Mouse (Mus musculus) heart, postnatal 0 days (tissue): ENCODE measurements around the gene Rflna. TPM values are rescaled to one million over a fixed set of nuclear protein-coding genes. Genes with fewer than 3 reads are reported as not detected.

Experiments
- ATAC-seq: fragments of 200-750 bp; cut with Nextera tagmentation; 2 replicates; pipeline ENCODE4 v1.8.0; 2017; ENCODE audit warnings: low read depth, moderate number of reproducible peaks, moderate library complexity; ENCODE audit not compliant: insufficient read depth
- DNase-seq: peaks from one replicate; pipeline ENCODE4 v3.0.0-alpha.2; 2016; ENCODE audit warnings: low spot score
- H3K27ac ChIP-seq: fragments of 300-500 bp; sonication (generic); 2 replicates; pipeline ENCODE4 v1.5.1; 2014; ENCODE audit warnings: low read depth, mild to moderate bottlenecking
- H3K27me3 ChIP-seq: fragments of 300-500 bp; sonication (generic); 2 replicates; pipeline ENCODE4 v1.6.1; 2014; ENCODE audit warnings: low read length, mixed read lengths; ENCODE audit not compliant: control insufficient read depth, insufficient read depth
- H3K36me3 ChIP-seq: fragments of 300-500 bp; sonication (generic); replicated peaks from 2 replicates; pipeline ENCODE4 v1.6.1; 2014; ENCODE audit warnings: low read length, mixed read lengths; ENCODE audit not compliant: control insufficient read depth, insufficient read depth
- H3K4me1 ChIP-seq: fragments of 300-500 bp; sonication (generic); 2 replicates; pipeline ENCODE4 v1.6.1; 2014; ENCODE audit warnings: antibody characterized with exemption; ENCODE audit not compliant: control insufficient read depth, insufficient read depth
- H3K4me2 ChIP-seq: fragments of 300-500 bp; sonication (generic); 2 replicates; pipeline ENCODE4 v1.6.1; 2014; ENCODE audit warnings: low read depth, mild to moderate bottlenecking, low read length, moderate library complexity
- H3K4me3 ChIP-seq: fragments of 300-500 bp; sonication (generic); 2 replicates; pipeline ENCODE4 v1.5.1; 2014; ENCODE audit warnings: low read depth, low read length
- H3K9ac ChIP-seq: fragments of 300-500 bp; sonication (generic); replicated peaks from 2 replicates; pipeline ENCODE4 v1.6.1; 2014; ENCODE audit warnings: low read depth, low read length, mixed read lengths
- H3K9me3 ChIP-seq: fragments of 300-500 bp; sonication (generic); replicated peaks from 2 replicates; pipeline ENCODE4 v1.6.1; 2016; ENCODE audit warnings: low read length; ENCODE audit not compliant: control insufficient read depth
- CTCF ChIP-seq: IDR thresholded peaks from 2 replicates; pipeline ENCODE4 v1.5.1; 2016; ENCODE audit warnings: antibody characterized with exemption, control low read depth, low read depth
- EP300 ChIP-seq: IDR thresholded peaks from 2 replicates; pipeline ENCODE4 v1.6.1; 2016; ENCODE audit warnings: antibody characterized with exemption, low read depth
- WGBS: fragments of 180-500 bp; shearing (Covaris S2); extraction: QIAGEN DNeasy Blood & Tissue Kit; methylation state at CpG from one replicate; pipeline ENCODE4 v1.1.7; 2014; 5-methylcytosine and 5-hydroxymethylcytosine counted together
- polyA plus RNA-seq: library from polyadenylated mRNA; unstranded; fragments of >200 nt; fragmentation: Nextera tagmentation; extraction: Ambion mirVana; gene quantifications from 2 replicates; pipeline ENCODE4 v1.2.1, GENCODE M21; 2015
- total RNA-seq: library from RNA; depleted of rRNA; stranded (reverse); fragments of >200 nt; gene quantifications from 2 replicates; pipeline ENCODE4 v1.2.3, GENCODE M21; 2014; ENCODE audit warnings: low replicate concordance

The Rflna gene
- total and polyA plus RNA-seq, 2 experiments from 2014 or later: 0.85 TPM; not detected in 1

DNA sequence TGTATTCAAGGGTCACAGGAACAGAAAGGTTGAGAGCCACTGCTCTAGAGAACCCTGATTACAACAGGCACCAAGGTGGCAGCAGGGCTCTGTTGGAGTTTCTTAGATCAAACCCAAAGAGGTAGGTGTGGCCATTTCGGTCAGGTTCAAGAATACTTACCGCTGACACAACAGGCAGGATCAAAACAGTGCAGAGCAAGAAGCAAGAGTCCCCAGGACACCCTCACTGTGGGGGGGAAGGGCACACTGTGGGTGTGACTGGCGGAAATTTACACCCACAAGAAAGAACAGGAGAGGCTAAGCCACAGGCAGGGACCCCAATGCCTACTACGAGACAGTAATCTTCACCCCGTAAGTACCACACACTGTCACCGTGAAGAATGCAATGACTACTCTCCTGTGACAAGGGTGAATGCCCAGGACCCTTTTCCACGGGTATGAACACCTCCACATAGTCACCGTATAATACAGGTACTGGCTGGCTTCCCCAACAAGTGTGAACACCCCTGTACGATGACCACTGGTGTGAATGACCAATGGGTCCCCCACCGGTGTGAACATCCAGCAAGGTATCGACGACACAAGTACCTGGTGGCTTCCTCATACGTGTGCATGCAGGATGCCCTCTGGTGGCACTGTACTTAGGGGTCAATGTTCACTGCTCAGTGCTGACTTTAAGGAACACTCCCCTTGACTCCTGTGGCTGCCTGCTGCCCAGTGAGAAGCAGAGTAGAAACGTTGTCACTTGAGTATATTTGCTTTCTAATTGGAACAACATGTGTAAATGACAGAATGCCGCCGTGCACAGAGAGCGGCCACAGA lies 13.6 kb downstream of the Rflna start:
- Histone ChIP-seq H3K27me3 (no peaks in the 10 kb centered on the region), H3K4me3 (no peak overlapping the region), H3K9me3 (no peaks in the 10 kb centered on the region), H3K36me3 (peaks cover 65% of the 10 kb centered on the region), H3K4me1 (no peaks in the 10 kb centered on the region), H3K9ac (no peak overlapping the region), H3K4me2 (no peak overlapping the region), H3K27ac (no peak overlapping the region)
- ATAC-seq (no peak), DNase-seq (no peak)
- WGBS: 85% methylated on average over 17 of the region's 17 CpGs
- TF ChIP-seq EP300: no peak
- TF ChIP-seq CTCF: no peak

DNA sequence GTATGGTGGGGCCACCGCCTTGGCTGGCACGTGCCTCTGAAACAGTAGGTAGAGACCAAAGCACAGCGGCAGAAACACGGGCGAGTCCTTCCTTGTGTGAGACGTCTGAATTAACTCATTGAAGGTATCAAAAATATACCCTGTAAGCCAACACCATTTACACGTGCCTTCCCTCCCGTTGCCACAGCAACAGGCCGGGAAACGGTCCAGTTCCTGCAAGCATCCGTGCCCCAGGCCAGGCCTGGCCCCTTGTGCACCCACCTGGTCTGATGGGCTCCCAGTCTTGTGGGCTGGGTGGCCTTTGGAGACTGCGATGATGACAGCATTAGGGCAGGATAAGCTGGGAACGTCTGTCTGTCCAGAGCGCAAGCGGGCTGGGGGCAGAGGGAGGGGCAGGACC lies 14.3 kb downstream of the Rflna start:
- Histone ChIP-seq H3K27me3 (no peaks in the 10 kb centered on the region), H3K4me1 (no peaks in the 10 kb centered on the region), H3K27ac (no peak overlapping the region), H3K9me3 (no peaks in the 10 kb centered on the region), H3K4me2 (no peak overlapping the region), H3K9ac (no peak overlapping the region), H3K4me3 (no peak overlapping the region), H3K36me3 (peaks cover 72% of the 10 kb centered on the region)
- DNase-seq (no peak), ATAC-seq (no peak)
- TF ChIP-seq EP300: no peak
- TF ChIP-seq CTCF: no peak
- WGBS: 74% methylated on average over 15 of the region's 15 CpGs

DNA sequence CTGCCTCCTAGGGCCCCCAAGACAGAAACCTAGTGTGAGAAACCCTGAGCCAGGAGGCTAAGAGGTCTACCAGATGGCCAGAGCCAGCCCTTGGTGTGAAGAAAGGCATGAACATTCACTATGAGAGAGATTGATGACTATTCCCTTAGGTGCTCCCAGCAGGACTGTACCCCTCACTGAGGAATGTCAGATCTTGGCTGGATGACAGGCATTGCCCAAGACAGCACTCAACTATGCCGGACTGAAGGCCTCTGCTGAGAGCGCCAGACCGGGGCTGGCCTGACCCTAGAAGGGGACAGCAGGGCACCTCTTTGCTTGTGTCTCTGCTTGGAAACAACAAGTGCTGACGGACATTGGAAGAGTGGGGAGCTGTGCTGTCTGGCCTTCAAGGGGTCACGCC lies 16.1 kb downstream of the Rflna start:
- WGBS: 40% methylated on average over 5 of the region's 5 CpGs
- no peaks in the 10 kb centered on the region for H3K9me3 ChIP-seq
- no peaks in the 10 kb centered on the region for H3K4me1 ChIP-seq
- H3K27me3 ChIP-seq: no peaks in the 10 kb centered on the region
- no peak for TF ChIP-seq EP300
- no peak for TF ChIP-seq CTCF
- H3K36me3 ChIP-seq: peaks cover 80% of the 10 kb centered on the region
- DNase-seq: no peak
- H3K4me3 ChIP-seq: no peak overlapping the region
- ATAC-seq: peak; percentile 8; the same call in 1 of the 2 replicates
- H3K9ac ChIP-seq: no peak overlapping the region
- no peak overlapping the region for H3K4me2 ChIP-seq
- no peak overlapping the region for H3K27ac ChIP-seq

- ATAC-seq (no peak), DNase-seq (no peak)
- TF ChIP-seq EP300: no peak
- no peak for TF ChIP-seq CTCF
- no peaks in the 10 kb centered on the region for H3K4me1 ChIP-seq
- H3K27ac ChIP-seq: no peak overlapping the region
- H3K4me2 ChIP-seq: no peak overlapping the region
- H3K9ac ChIP-seq: no peak overlapping the region
- no peaks in the 10 kb centered on the region for H3K9me3 ChIP-seq
- no peak overlapping the region for H3K4me3 ChIP-seq
- WGBS: 89% methylated on average over 11 of the region's 11 CpGs
- H3K27me3 ChIP-seq: no peaks in the 10 kb centered on the region
- H3K36me3 ChIP-seq: peaks cover 90% of the 10 kb centered on the region
Observed at GRCm38 (mm10) chr5:125021298-125021697, 18.3 kb downstream of the Rflna start.

- TF ChIP-seq EP300 (no peak), CTCF (peak; percentile 44)
- ATAC-seq (no peak), DNase-seq (no peak)
- no peak overlapping the region for H3K9ac ChIP-seq
- no peaks in the 10 kb centered on the region for H3K27me3 ChIP-seq
- H3K4me3 ChIP-seq: no peak overlapping the region
- 77% methylated on average over 14 of the region's 14 CpGs for WGBS
- H3K9me3 ChIP-seq: no peaks in the 10 kb centered on the region
- peaks cover 90% of the 10 kb centered on the region for H3K36me3 ChIP-seq
- no peaks in the 10 kb centered on the region for H3K4me1 ChIP-seq
- no peak overlapping the region for H3K27ac ChIP-seq
- no peak overlapping the region for H3K4me2 ChIP-seq
Observed at GRCm38 (mm10) chr5:125024002-125024401, 21.0 kb downstream of the Rflna start.

DNA sequence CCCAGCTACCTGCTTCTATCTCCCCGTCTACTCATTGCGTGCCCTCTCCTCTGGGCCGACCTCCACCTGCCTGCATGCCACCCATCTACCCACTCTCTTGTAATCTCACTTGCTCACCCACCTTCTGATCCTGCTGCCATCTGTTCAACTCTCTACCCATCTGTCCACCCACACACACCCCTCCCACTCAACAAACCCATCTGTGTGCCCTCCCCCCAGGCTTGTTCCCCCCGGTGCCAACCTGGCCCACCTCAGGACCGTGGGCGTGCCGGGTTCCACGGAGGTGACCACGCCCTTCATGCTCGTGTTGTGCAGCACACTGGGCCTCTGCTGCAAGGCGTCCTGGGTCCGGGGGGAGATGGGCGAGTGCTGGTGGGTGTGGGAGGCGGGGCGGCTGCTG lies 25.4 kb downstream of the Rflna start:
- Histone ChIP-seq H3K4me1 (no peaks in the 10 kb centered on the region), H3K9ac (no peak overlapping the region), H3K9me3 (no peaks in the 10 kb centered on the region), H3K36me3 (peaks cover 100% of the 10 kb centered on the region), H3K4me2 (no peak overlapping the region), H3K27ac (no peak overlapping the region), H3K4me3 (no peak overlapping the region), H3K27me3 (no peaks in the 10 kb centered on the region)
- TF ChIP-seq CTCF: no peak
- no peak for TF ChIP-seq EP300
- no peak for DNase-seq
- ATAC-seq: no peak
- WGBS: 92% methylated on average over 15 of the region's 15 CpGs
